Mouse (Mus musculus): Measurements from ENCODE around the gene Mast3. TPM values are rescaled to one million over a fixed set of nuclear protein-coding genes. Genes with fewer than 3 reads are reported as not detected.

Gene Mast3
- polyA plus RNA-seq, 1 experiment, result 71.9 TPM

GRCm38 (mm10) chr8:70849333-70849990 lies 44.6 kb upstream of the Mast3 start:
- 0 out of 2 replicates have a peak, but pooled peaks cover 5% of the 10 kb centered on the region for H3K27me3 ChIP-seq (ENCODE audit: control insufficient read depth, insufficient read depth, low read length)
- 54% methylated on average over 3 of the region's 3 CpGs for WGBS
- H3K4me3 ChIP-seq (ENCODE audit: low read depth, low read length), result no peak overlapping the region
- no peak overlapping the region for H3K27ac ChIP-seq (ENCODE audit: insufficient read depth, low read depth, low read length)
- H3K36me3 ChIP-seq (ENCODE audit: control insufficient read depth, insufficient read depth, low read length), result no peaks in the 10 kb centered on the region
- H3K4me1 ChIP-seq (ENCODE audit: control insufficient read depth, insufficient read depth, insufficient read length, low read length), result no peaks in the 10 kb centered on the region
- no peak for TF ChIP-seq CTCF (IDR thresholded peaks at IDR 0.05; ENCODE audit: extremely low read depth, insufficient read length, insufficient replicate concordance, low read depth, low read length)
- no peak for TF ChIP-seq POLR2A (IDR thresholded peaks at IDR 0.05; ENCODE audit: low read depth, low read length)

GRCm38 (mm10) chr8:70846371-70847154 lies 41.7 kb upstream of the Mast3 start:
- H3K27me3 ChIP-seq (ENCODE audit: control insufficient read depth, insufficient read depth, low read length), result 0 out of 2 replicates have a peak, but pooled peaks cover 5% of the 10 kb centered on the region
- no peak overlapping the region for H3K4me3 ChIP-seq (ENCODE audit: low read depth, low read length)
- H3K36me3 ChIP-seq (ENCODE audit: control insufficient read depth, insufficient read depth, low read length), result no peaks in the 10 kb centered on the region
- TF ChIP-seq POLR2A (IDR thresholded peaks at IDR 0.05; ENCODE audit: low read depth, low read length) (no peak), CTCF (IDR thresholded peaks at IDR 0.05; ENCODE audit: extremely low read depth, insufficient read length, insufficient replicate concordance, low read depth, low read length) (peak; percentile 26; the same call in 1 of the 2 replicates)
- WGBS, result 46% methylated on average over 15 of the region's 15 CpGs
- H3K4me1 ChIP-seq (ENCODE audit: control insufficient read depth, insufficient read depth, insufficient read length, low read length), result no peaks in the 10 kb centered on the region
- H3K27ac ChIP-seq (ENCODE audit: insufficient read depth, low read depth, low read length), result no peak overlapping the region

GRCm38 (mm10) chr8:70845108-70845507 lies 40.3 kb upstream of the Mast3 start:
- Histone ChIP-seq H3K4me1 (ENCODE audit: control insufficient read depth, insufficient read depth, insufficient read length, low read length) (peaks cover 5% of the 10 kb centered on the region; the same call in 1 of the 2 replicates), H3K27me3 (ENCODE audit: control insufficient read depth, insufficient read depth, low read length) (0 out of 2 replicates have a peak, but pooled peaks cover 5% of the 10 kb centered on the region), H3K36me3 (ENCODE audit: control insufficient read depth, insufficient read depth, low read length) (no peaks in the 10 kb centered on the region), H3K4me3 (ENCODE audit: low read depth, low read length) (no peak overlapping the region), H3K27ac (ENCODE audit: insufficient read depth, low read depth, low read length) (no peak overlapping the region)
- TF ChIP-seq POLR2A (IDR thresholded peaks at IDR 0.05; ENCODE audit: low read depth, low read length) (no peak), CTCF (IDR thresholded peaks at IDR 0.05; ENCODE audit: extremely low read depth, insufficient read length, insufficient replicate concordance, low read depth, low read length) (no peak)
- WGBS, result 61% methylated on average over 5 of the region's 5 CpGs

GRCm38 (mm10) chr8:70844523-70844922 lies 39.7 kb upstream of the Mast3 start:
- H3K36me3 ChIP-seq (ENCODE audit: control insufficient read depth, insufficient read depth, low read length), result no peaks in the 10 kb centered on the region
- H3K27me3 ChIP-seq (ENCODE audit: control insufficient read depth, insufficient read depth, low read length), result 0 out of 2 replicates have a peak, but pooled peaks cover 5% of the 10 kb centered on the region
- 6% methylated on average over 6 of the region's 6 CpGs for WGBS
- no peak overlapping the region for H3K4me3 ChIP-seq (ENCODE audit: low read depth, low read length)
- H3K27ac ChIP-seq (ENCODE audit: insufficient read depth, low read depth, low read length), result no peak overlapping the region
- peak; percentile 98 for TF ChIP-seq CTCF (IDR thresholded peaks at IDR 0.05; ENCODE audit: extremely low read depth, insufficient read length, insufficient replicate concordance, low read depth, low read length)
- TF ChIP-seq POLR2A (IDR thresholded peaks at IDR 0.05; ENCODE audit: low read depth, low read length), result no peak
- H3K4me1 ChIP-seq (ENCODE audit: control insufficient read depth, insufficient read depth, insufficient read length, low read length), result peaks cover 7% of the 10 kb centered on the region; the same call in 1 of the 2 replicates

- no peak for TF ChIP-seq CTCF (IDR thresholded peaks at IDR 0.05; ENCODE audit: extremely low read depth, insufficient read length, insufficient replicate concordance, low read depth, low read length)
- no peak for TF ChIP-seq POLR2A (IDR thresholded peaks at IDR 0.05; ENCODE audit: low read depth, low read length)
- 91% methylated on average over 8 of the region's 8 CpGs for WGBS
- 0 out of 2 replicates have a peak, but pooled peaks cover 5% of the 10 kb centered on the region for H3K27me3 ChIP-seq (ENCODE audit: control insufficient read depth, insufficient read depth, low read length)
- no peak overlapping the region for H3K4me3 ChIP-seq (ENCODE audit: low read depth, low read length)
- H3K36me3 ChIP-seq (ENCODE audit: control insufficient read depth, insufficient read depth, low read length), result no peaks in the 10 kb centered on the region
- no peak overlapping the region for H3K27ac ChIP-seq (ENCODE audit: insufficient read depth, low read depth, low read length)
- peaks cover 7% of the 10 kb centered on the region; the same call in 1 of the 2 replicates for H3K4me1 ChIP-seq (ENCODE audit: control insufficient read depth, insufficient read depth, insufficient read length, low read length)
These were observed 39.1 kb upstream of the Mast3 start for GRCm38 (mm10) chr8:70843941-70844340.

- Histone ChIP-seq H3K36me3 (ENCODE audit: control insufficient read depth, insufficient read depth, low read length) (no peaks in the 10 kb centered on the region), H3K4me3 (ENCODE audit: low read depth, low read length) (no peak overlapping the region), H3K27me3 (ENCODE audit: control insufficient read depth, insufficient read depth, low read length) (0 out of 2 replicates have a peak, but pooled peaks cover 5% of the 10 kb centered on the region), H3K27ac (ENCODE audit: insufficient read depth, low read depth, low read length) (no peak overlapping the region), H3K4me1 (ENCODE audit: control insufficient read depth, insufficient read depth, insufficient read length, low read length) (peaks cover 11% of the 10 kb centered on the region)
- WGBS, result 84% methylated on average over 5 of the region's 5 CpGs
- TF ChIP-seq POLR2A (IDR thresholded peaks at IDR 0.05; ENCODE audit: low read depth, low read length) (no peak), CTCF (IDR thresholded peaks at IDR 0.05; ENCODE audit: extremely low read depth, insufficient read length, insufficient replicate concordance, low read depth, low read length) (no peak)
These were observed 38.4 kb upstream of the Mast3 start for GRCm38 (mm10) chr8:70843214-70843773.

Data from small intestine, adult 2 months (tissue).